Mouse (Mus musculus): ENCODE measurements around the gene Nek9.
"Not testable (repeated sequence)": the region's sequence is repeated elsewhere in the genome, so short reads cannot be mapped to it uniquely, and the experiment has no call there.

Gene Nek9

DNA sequence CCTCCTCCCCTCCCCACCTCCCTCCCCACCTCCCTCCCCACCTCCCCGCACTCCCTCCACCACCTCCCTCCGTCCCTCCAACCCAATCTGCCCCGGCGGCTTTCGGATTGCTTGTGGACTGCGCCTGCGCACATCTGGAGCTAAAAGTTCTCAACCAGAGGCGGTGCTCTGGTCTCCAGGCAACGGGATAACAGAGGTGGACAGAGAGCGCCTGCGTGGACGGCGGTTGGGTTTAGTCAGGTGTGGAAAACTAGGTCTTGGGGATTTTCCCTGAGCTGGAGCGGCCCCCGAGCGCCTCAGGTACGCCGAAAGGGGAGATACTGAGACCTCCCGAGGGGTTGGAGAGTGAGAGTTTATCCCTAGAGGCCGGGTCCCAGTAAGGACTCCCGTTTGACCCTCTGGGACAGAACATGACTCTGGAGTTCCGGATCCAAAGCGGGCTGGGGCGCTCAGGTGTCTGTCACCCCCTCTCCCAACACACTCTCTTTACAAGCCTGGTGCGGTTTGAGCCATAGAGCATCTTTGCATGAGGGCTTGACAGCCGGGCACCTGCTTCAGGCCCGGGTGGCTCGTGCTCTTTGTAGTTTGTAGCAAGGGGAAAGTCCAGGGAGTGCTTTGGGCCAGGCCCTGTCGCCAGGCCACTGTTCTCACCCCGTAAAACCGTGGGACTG, 50.5 kb downstream of the Nek9 start, which contains the start of gene Zc2hc1c:
TSS of gene Zc2hc1c (plus strand) at position 106 of the 671 bp plus-strand sequence.
- peak; percentile 97 for DNase-seq

DNA sequence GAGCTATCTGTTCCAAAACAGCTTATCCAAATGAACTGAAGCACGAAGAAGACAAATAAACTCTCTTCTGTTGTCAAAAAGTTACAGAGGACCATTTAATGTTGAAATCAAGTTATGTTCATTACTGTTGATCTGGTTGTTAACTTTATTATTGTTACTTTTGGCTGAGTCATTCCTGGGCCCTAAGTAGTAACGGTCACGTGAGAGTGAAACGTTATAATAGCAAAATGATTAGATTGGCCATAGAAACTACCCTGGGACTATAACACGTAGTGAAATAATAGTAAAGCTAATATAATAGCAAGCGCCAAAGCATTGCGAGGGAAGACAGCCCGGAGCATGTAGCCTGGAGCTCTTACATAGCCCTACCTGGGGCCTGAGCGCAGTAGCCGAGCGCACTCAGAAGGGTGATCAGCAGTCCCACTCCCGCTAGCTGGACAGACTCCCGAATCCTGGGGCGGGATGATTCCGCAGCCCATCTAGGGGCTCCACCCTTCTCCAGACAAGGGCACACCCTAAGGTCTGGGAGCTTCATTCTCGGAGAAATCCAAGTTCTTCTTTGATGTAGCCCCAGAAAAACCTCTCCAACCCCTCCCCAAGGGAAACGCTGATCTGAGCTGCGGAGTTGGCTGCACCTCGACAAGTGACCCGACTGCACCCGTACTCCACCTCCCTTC, 51.2 kb downstream of the Nek9 start, which contains the start of gene Acyp1:
TSS of gene Acyp1 (minus strand) at position 630 of the 677 bp plus-strand sequence.
- peak; percentile 42 for DNase-seq

DNA sequence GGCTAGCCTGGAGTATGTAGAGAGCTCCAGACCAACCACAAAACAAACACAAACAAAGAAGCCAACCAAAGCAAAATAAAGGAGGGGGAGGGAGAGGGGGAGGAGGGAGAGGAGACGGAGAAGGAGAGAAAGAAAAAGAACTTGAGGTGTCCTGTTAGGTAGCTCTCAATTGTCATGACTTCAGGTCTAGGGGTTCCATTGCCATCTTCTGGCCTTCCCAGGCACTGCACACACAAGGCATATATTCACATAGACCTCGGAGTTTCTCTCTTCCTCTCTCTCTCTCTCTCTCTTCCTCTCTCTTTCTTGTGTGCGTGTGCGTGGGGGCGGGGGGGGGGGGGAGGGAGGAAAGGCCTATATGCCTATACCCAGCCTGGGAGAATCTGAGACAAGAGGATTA, 52.2 kb downstream of the Nek9 start:
- peak; percentile 51 for DNase-seq

- DNase-seq = no peak
Measured at GRCm38 (mm10) chr12:85284996-85285395, 54.2 kb downstream of the Nek9 start.

- no peak for DNase-seq
Measured at GRCm38 (mm10) chr12:85284331-85284730, 54.8 kb downstream of the Nek9 start.

DNA sequence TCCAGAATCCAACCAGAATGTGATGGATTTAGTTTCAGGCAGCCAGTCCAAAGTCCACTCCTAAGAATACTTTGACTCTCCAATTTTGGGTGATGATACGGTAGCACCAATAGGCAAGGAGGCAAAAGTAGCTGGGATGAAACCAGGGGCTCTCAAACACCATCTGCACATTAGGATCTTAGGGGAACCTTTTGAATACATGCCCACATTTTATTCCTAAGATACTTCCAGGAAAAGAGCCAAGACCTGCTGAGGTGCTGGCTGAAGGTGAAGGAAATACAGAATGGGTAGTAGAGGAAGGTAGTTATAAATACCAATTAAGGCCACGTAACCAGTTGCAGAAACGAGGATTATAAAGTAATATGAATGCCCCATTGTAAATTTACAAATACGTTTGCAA, 57.4 kb downstream of the Nek9 start:
- not testable (repeated sequence) for DNase-seq

- no peak for DNase-seq
Measured at GRCm38 (mm10) chr12:85280845-85281651, 58.1 kb downstream of the Nek9 start.

GRCm38 (mm10) chr12:85280105-85280844, 58.9 kb downstream of the Nek9 start:
- DNase-seq = peak; percentile 99

DNA sequence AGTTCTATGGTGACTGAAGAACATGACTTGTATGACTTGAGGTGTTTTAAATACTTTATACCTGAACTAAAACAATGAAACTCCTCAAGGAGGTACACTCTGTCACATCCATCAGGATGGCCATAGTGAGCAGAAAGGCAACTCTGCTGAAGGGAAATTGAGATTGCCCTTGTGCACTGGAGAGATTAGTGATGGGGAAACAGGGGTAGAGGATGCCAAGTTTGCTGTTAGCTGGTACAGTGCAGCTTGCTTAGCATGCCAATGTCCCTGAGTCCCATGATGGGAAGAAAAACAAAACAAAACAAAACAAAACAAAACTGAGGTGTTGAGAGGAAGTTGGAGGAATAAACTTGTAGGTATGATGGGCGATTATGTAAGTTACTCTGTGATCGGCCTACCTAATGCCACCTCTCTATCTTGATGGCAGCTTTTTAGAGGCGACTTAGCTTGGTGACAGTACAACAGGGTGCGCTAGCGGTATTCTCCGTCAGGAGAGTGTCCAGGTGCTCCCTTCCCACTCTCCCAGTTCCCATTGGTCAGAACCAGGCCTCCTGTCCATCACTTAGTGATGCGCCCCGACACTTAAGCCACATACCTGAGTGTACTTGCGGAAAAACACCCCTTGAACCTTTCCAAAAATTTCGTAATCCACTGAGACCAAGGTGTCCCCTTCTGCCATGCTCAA, 59.6 kb downstream of the Nek9 start:
- no peak for DNase-seq

DNA sequence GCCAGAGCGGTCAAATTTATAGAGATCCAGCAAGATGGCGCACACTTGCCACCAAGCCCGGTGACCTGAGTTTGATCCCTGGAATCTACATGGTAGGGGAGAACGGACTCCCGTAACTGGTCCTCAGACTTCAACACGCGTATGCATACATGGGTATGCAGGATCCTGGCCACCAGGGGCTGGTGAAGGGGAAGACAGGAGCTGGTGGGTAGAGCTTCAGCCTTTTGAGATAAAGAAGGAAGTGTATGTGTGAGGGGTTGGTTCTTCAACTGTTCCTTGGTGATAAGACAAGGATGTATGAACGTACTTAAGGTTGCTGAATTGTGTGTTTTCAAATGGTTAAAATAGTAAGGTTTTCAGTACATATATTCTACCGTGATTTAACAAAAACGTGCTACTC, 60.2 kb downstream of the Nek9 start:
- no peak for DNase-seq

GRCm38 (mm10) chr12:85276273-85276672, 62.9 kb downstream of the Nek9 start:
- DNase-seq = no peak

DNA sequence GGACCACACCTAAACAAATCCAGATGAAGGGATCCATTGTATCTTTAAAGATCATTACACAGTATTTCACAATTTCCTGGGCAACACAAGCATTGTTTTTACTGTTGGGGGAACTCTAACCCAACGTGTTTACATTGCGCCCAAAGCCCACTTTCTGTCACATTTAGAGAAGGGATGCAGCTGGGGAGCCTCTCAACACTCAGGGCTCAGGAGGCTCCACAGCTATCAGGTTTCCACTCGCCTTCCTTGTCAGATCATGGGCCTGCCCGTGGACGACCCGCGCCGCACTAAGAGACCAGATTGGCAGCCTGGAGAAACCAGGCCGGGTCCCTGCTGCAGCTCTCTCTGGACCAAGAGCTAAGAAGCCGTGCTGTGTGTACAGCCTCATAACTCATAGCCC, 65.7 kb downstream of the Nek9 start:
- DNase-seq = no peak

DNA sequence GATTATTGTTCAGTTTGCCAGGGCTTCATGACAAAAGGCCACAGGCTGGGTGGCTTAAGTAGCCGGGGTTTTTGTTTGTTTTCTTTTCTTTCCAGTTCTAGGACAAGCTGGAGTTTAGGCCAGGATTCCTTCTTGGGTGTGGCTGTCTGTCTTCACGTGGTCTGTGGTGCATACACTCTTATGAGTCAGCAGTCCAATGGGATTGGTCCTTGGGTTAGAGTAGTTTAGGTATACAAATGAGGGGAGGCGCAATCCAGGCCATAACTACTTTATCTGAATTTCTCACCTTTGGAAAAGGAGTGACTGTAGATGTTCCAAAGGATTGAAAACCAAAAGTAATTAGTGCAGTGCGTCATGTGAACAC, 67.3 kb downstream of the Nek9 start:
- DNase-seq = no peak

DNA sequence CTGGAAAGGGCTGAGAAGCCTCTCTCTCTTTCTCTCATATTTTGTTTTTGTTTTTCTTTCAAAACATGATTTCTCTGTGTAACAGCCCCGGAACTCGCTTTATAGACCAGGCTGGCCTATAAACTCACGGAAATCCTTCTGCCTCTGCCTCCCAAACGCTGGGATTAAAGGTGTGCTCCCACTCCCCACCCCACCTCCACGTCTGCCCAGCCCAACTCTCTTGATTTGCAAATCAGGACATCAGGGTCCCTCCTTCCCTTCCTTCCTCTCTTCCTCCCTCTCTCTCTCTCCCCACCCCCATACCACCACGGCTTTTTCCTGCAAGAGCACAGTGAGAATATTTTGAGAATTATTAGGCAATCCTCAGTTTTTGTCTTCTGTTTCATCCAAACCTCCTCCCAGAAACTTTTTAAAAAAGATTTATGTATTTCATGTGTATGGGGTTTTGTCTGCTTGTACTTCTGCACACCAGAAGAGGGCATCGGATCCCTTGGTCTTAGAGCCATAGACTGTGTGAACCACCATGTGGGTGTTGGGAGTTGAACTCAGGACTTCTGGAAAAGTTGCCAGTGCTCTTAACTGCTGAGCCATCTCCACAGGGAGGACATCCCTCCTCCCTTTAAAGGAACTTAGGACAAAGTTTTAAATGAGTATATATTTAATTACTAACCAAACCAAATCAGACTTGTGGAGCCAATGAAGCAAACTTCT, 67.9 kb downstream of the Nek9 start:
- no peak for DNase-seq

DNA sequence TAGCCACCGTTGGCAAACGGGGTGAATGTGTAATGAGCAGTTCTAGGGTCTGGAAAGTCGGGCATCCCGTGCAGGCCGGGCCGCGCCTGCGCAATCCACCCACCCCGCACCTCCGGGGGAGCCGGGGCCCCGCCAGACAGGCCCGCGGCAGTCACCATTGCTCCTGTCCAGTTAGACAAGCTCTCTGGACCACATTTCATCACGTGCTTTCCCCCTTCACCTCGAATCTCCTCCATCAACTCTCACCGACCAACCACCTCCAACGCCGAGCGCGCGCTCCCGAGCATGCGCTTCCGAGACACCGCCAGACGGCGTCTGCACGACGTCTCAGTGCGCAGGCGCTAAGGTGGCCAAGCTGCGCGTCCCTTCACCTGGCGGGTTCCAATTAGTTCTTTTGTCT, 68.8 kb downstream of the Nek9 start, which contains the start of gene Mlh3:
TSS of gene Mlh3 (minus strand) at position 281 of the 400 bp plus-strand sequence.
- peak; percentile 87 for DNase-seq

GRCm38 (mm10) chr12:85269821-85270220, 69.3 kb downstream of the Nek9 start:
- DNase-seq = no peak

DNA sequence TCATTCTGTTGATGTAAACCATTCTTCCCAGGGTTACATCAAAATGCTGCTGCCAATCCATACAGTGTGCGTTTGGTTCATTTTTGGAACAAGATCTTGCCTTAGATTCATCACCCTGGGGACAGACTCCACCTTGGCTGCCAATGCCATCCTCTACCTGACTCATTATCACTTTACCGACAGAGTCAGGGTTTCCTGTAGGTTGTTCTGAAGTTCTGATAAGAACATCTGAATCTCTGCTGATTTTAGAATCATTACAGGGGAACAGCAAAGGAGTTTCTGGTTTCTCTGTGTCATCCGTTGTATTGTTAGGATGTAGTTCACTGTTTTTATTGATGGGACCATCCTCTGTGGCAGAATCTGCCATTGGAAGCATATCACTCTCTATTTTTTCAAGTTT, 72.9 kb downstream of the Nek9 start:
- DNase-seq = no peak

DNA sequence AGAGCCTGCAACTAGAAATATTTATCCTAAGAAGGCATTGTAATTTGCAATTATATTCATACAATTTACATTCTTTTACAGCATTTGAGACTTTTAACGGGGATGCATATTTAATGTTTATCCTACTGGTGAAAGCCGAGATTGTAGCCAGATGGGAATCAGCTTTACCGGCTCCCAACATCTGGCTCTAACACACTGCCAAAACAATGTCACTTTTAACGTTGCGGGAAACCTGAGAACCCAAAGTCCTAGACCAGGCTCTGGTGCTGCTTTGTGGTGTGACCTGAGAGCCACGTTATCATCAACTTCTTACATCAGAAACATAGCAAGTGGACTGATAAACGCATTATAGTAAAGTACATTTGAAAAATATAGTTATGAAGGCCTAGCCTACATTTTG, 74.2 kb downstream of the Nek9 start:
- DNase-seq = no peak

- DNase-seq = no peak
Measured at GRCm38 (mm10) chr12:85264531-85264930, 74.6 kb downstream of the Nek9 start.

- no peak for DNase-seq
Measured at GRCm38 (mm10) chr12:85263190-85263589, 76.0 kb downstream of the Nek9 start.

DNA sequence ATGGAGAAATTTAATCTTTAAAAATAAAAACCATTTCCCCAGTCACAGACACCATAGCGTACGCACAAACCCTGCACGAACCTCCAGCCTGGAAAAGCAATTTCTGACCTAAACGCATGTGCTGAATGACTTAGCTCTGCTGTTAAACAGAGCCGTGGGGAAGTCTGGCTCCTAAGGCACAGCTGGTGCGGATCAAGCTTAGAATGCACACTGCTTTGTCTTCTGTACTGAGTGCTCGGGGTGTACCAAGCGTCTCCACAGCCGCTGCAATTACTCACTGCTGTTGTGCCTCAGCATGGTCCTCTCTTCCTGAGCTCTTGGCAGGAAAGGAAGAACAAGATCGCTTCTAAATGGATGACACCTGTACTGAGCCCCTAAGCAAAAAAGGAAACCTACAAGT, 76.7 kb downstream of the Nek9 start:
- DNase-seq = no peak
